Mouse (Mus musculus): ENCODE results near the gene Cnst. TPM values are rescaled to one million over a fixed set of nuclear protein-coding genes. Genes with fewer than 3 reads are reported as not detected.

Cnst gene
- polyA plus RNA-seq, 1 experiment from 2014 or later = 23.0 TPM

GRCm38 (mm10) chr1:179560845-179561430 is 14.8 kb downstream of the Cnst start:
- 0 out of 2 replicates have a peak, but pooled peaks cover 6% of the 10 kb centered on the region for H3K4me1 ChIP-seq
- no peak overlapping the region for H3K27ac ChIP-seq
- ATAC-seq = no peak
- H3K27me3 ChIP-seq = no peaks in the 10 kb centered on the region
- no peaks in the 10 kb centered on the region for H3K9me3 ChIP-seq (replicated peaks)
- H3K9ac ChIP-seq = no peak overlapping the region
- 93% methylated on average over 6 of the region's 6 CpGs for WGBS
- H3K36me3 ChIP-seq (ENCODE audit: poor library complexity, severe bottlenecking) = no peaks in the 10 kb centered on the region
- no peak overlapping the region for H3K4me2 ChIP-seq
- no peak overlapping the region for H3K4me3 ChIP-seq

- H3K4me1 ChIP-seq = peaks cover 17% of the 10 kb centered on the region
- no peak overlapping the region for H3K4me3 ChIP-seq
- no peak overlapping the region for H3K4me2 ChIP-seq
- no peak overlapping the region for H3K27ac ChIP-seq
- no peaks in the 10 kb centered on the region for H3K9me3 ChIP-seq (replicated peaks)
- no peak for ATAC-seq
- H3K9ac ChIP-seq = no peak overlapping the region
- WGBS = 92% methylated on average over 4 of the region's 4 CpGs
- no peaks in the 10 kb centered on the region for H3K36me3 ChIP-seq (ENCODE audit: poor library complexity, severe bottlenecking)
- no peaks in the 10 kb centered on the region for H3K27me3 ChIP-seq
Observed at GRCm38 (mm10) chr1:179563211-179563610, 17.0 kb downstream of the Cnst start.

- ATAC-seq = no peak
- H3K4me1 ChIP-seq = peaks cover 17% of the 10 kb centered on the region
- no peak overlapping the region for H3K4me2 ChIP-seq
- no peak overlapping the region for H3K9ac ChIP-seq
- H3K36me3 ChIP-seq (ENCODE audit: poor library complexity, severe bottlenecking) = no peaks in the 10 kb centered on the region
- 88% methylated on average over 5 of the region's 5 CpGs for WGBS
- H3K27me3 ChIP-seq = no peaks in the 10 kb centered on the region
- H3K4me3 ChIP-seq = no peak overlapping the region
- H3K27ac ChIP-seq = no peak overlapping the region
- no peaks in the 10 kb centered on the region for H3K9me3 ChIP-seq (replicated peaks)
Observed at GRCm38 (mm10) chr1:179563926-179564325, 17.8 kb downstream of the Cnst start.

- no peaks in the 10 kb centered on the region for H3K36me3 ChIP-seq (ENCODE audit: poor library complexity, severe bottlenecking)
- no peaks in the 10 kb centered on the region for H3K9me3 ChIP-seq (replicated peaks)
- no peak overlapping the region for H3K4me2 ChIP-seq
- peak overlapping the region; percentile 45 for H3K27ac ChIP-seq
- peaks cover 17% of the 10 kb centered on the region for H3K4me1 ChIP-seq
- H3K4me3 ChIP-seq = no peak overlapping the region
- WGBS = 75% methylated on average over 7 of the region's 7 CpGs
- H3K9ac ChIP-seq = 0 out of 2 replicates have a peak overlapping the region, but pooled peaks have one; percentile 13
- H3K27me3 ChIP-seq = no peaks in the 10 kb centered on the region
- peak; percentile 30; the same call in 1 of the 2 replicates for ATAC-seq
Observed at GRCm38 (mm10) chr1:179567558-179567957, 21.4 kb downstream of the Cnst start.

GRCm38 (mm10) chr1:179568690-179569398 is 22.7 kb downstream of the Cnst start:
- no peak overlapping the region for H3K4me2 ChIP-seq
- peaks cover 11% of the 10 kb centered on the region for H3K4me1 ChIP-seq
- no peak overlapping the region for H3K4me3 ChIP-seq
- no peaks in the 10 kb centered on the region for H3K9me3 ChIP-seq (replicated peaks)
- H3K27me3 ChIP-seq = no peaks in the 10 kb centered on the region
- whole genome bisulfite sequencing = 88% methylated on average over 4 of the region's 4 CpGs
- no peak overlapping the region for H3K9ac ChIP-seq
- no peak for ATAC-seq
- no peak overlapping the region for H3K27ac ChIP-seq
- no peaks in the 10 kb centered on the region for H3K36me3 ChIP-seq (ENCODE audit: poor library complexity, severe bottlenecking)

- Histone ChIP-seq H3K9me3 (replicated peaks) (no peaks in the 10 kb centered on the region), H3K4me1 (peaks cover 11% of the 10 kb centered on the region), H3K27me3 (no peaks in the 10 kb centered on the region), H3K9ac (no peak overlapping the region), H3K4me2 (no peak overlapping the region), H3K27ac (no peak overlapping the region), H3K4me3 (no peak overlapping the region), H3K36me3 (ENCODE audit: poor library complexity, severe bottlenecking) (no peaks in the 10 kb centered on the region)
- WGBS = 97% methylated on average over 1 of the region's 1 CpGs
- no peak for ATAC-seq
Observed at GRCm38 (mm10) chr1:179570482-179570881, 24.3 kb downstream of the Cnst start.

- Histone ChIP-seq H3K27me3 (no peaks in the 10 kb centered on the region), H3K9me3 (replicated peaks) (no peaks in the 10 kb centered on the region), H3K4me2 (no peak overlapping the region), H3K36me3 (ENCODE audit: poor library complexity, severe bottlenecking) (no peaks in the 10 kb centered on the region), H3K9ac (no peak overlapping the region), H3K27ac (no peak overlapping the region), H3K4me1 (peaks cover 11% of the 10 kb centered on the region), H3K4me3 (no peak overlapping the region)
- 90% methylated on average over 4 of the region's 4 CpGs for WGBS
- no peak for ATAC-seq
Observed at GRCm38 (mm10) chr1:179571686-179572085, 25.5 kb downstream of the Cnst start.

- Histone ChIP-seq H3K36me3 (ENCODE audit: poor library complexity, severe bottlenecking) (0 out of 2 replicates have a peak, but pooled peaks cover under 1% of the 10 kb centered on the region), H3K4me1 (no peaks in the 10 kb centered on the region; the same call in 1 of the 2 replicates), H3K9ac (no peak overlapping the region), H3K27me3 (no peaks in the 10 kb centered on the region), H3K4me2 (no peak overlapping the region), H3K9me3 (replicated peaks) (no peaks in the 10 kb centered on the region), H3K4me3 (no peak overlapping the region), H3K27ac (no peak overlapping the region)
- ATAC-seq = no peak
- WGBS = 85% methylated on average over 6 of the region's 6 CpGs
Observed at GRCm38 (mm10) chr1:179573650-179574206, 27.6 kb downstream of the Cnst start.

GRCm38 (mm10) chr1:179578625-179579024 is 32.5 kb downstream of the Cnst start:
- Histone ChIP-seq H3K4me2 (no peak overlapping the region), H3K9me3 (replicated peaks) (no peaks in the 10 kb centered on the region), H3K27me3 (no peaks in the 10 kb centered on the region), H3K9ac (no peak overlapping the region), H3K4me3 (no peak overlapping the region), H3K27ac (no peak overlapping the region), H3K4me1 (no peaks in the 10 kb centered on the region), H3K36me3 (ENCODE audit: poor library complexity, severe bottlenecking) (peaks cover 22% of the 10 kb centered on the region)
- 81% methylated on average over 6 of the region's 6 CpGs for WGBS
- ATAC-seq = no peak

GRCm38 (mm10) chr1:179580200-179580599 is 34.0 kb downstream of the Cnst start:
- 85% methylated on average over 8 of the region's 8 CpGs for WGBS
- ATAC-seq = no peak
- H3K4me1 ChIP-seq = no peaks in the 10 kb centered on the region

GRCm38 (mm10) chr1:179581422-179581821 is 35.3 kb downstream of the Cnst start:
- no peak for ATAC-seq
- H3K4me1 ChIP-seq = no peaks in the 10 kb centered on the region; the same call in 1 of the 2 replicates
- 86% methylated on average over 10 of the region's 10 CpGs for WGBS
- H3K27me3 ChIP-seq = no peaks in the 10 kb centered on the region
- no peaks in the 10 kb centered on the region for H3K9me3 ChIP-seq (replicated peaks)
- peaks cover 22% of the 10 kb centered on the region for H3K36me3 ChIP-seq (ENCODE audit: poor library complexity, severe bottlenecking)
- no peak overlapping the region for H3K27ac ChIP-seq
- H3K9ac ChIP-seq = no peak overlapping the region
- no peak overlapping the region for H3K4me2 ChIP-seq
- no peak overlapping the region for H3K4me3 ChIP-seq

More at GRCm38 (mm10) chr1:179580200-179580599, 34.0 kb downstream of the Cnst start:
- Histone ChIP-seq H3K4me3 (no peak overlapping the region), H3K27ac (no peak overlapping the region), H3K9ac (no peak overlapping the region), H3K27me3 (no peaks in the 10 kb centered on the region), H3K4me2 (no peak overlapping the region), H3K36me3 (ENCODE audit: poor library complexity, severe bottlenecking) (peaks cover 22% of the 10 kb centered on the region), H3K9me3 (replicated peaks) (no peaks in the 10 kb centered on the region)

- H3K27me3 ChIP-seq = no peaks in the 10 kb centered on the region
- no peak overlapping the region for H3K4me2 ChIP-seq
- H3K27ac ChIP-seq = no peak overlapping the region
- peaks cover 4% of the 10 kb centered on the region; the same call in 1 of the 2 replicates for H3K4me1 ChIP-seq
- H3K9me3 ChIP-seq (replicated peaks) = no peaks in the 10 kb centered on the region
- peak; percentile 50; the same call in 1 of the 2 replicates for ATAC-seq
- H3K36me3 ChIP-seq (ENCODE audit: poor library complexity, severe bottlenecking) = peaks cover 22% of the 10 kb centered on the region
- no peak overlapping the region for H3K9ac ChIP-seq
- 85% methylated on average over 6 of the region's 6 CpGs for WGBS
- no peak overlapping the region for H3K4me3 ChIP-seq
Observed at GRCm38 (mm10) chr1:179582021-179582433, 35.9 kb downstream of the Cnst start.

Data from forebrain, embryonic 13.5 days (tissue).